Mouse (Mus musculus): ENCODE data around the gene Zim1. TPM values are rescaled to one million over a fixed set of nuclear protein-coding genes. Genes with fewer than 3 reads are reported as not detected.

Zim1 gene
- polyA plus RNA-seq, 1 experiment from 2014 or later: 0.12 TPM

- Histone ChIP-seq H3K4me3 (no peak overlapping the region), H3K4me1 (no peaks in the 10 kb centered on the region), H3K27me3 (ENCODE audit: poor library complexity, severe bottlenecking) (no peaks in the 10 kb centered on the region), H3K9me3 (peaks cover 63% of the 10 kb centered on the region), H3K27ac (no peak overlapping the region), H3K36me3 (replicated peaks) (no peaks in the 10 kb centered on the region)
- no peak for DNase-seq (ENCODE audit: extremely low spot score, low spot score)
- WGBS: 84% methylated on average over 4 of the region's 4 CpGs
Measured at GRCm38 (mm10) chr7:6636741-6637140, 59.5 kb downstream of the Zim1 start.

GRCm38 (mm10) chr7:6635831-6636230, 60.4 kb downstream of the Zim1 start:
- Histone ChIP-seq H3K4me1 (no peaks in the 10 kb centered on the region), H3K9me3 (peaks cover 65% of the 10 kb centered on the region), H3K27me3 (ENCODE audit: poor library complexity, severe bottlenecking) (no peaks in the 10 kb centered on the region), H3K4me3 (no peak overlapping the region), H3K36me3 (replicated peaks) (no peaks in the 10 kb centered on the region), H3K27ac (no peak overlapping the region)
- WGBS: 83% methylated on average over 3 of the region's 3 CpGs
- no peak for DNase-seq (ENCODE audit: extremely low spot score, low spot score)

Other genes with a start within 250 kb of the Zim1 start
- not detected in 2 replicates for gene Olfr1336, start 240.3 kb downstream of the Zim1 start, polyA plus RNA-seq (2016; fragmentation: Nextera tagmentation; extraction: Ambion mirVana)
- gene Olfr1346, start 229.3 kb downstream of the Zim1 start, polyA plus RNA-seq (2016; fragmentation: Nextera tagmentation; extraction: Ambion mirVana): not detected in 2 replicates
- not detected in 2 replicates for gene Olfr5, start 209.5 kb downstream of the Zim1 start, polyA plus RNA-seq (2016; fragmentation: Nextera tagmentation; extraction: Ambion mirVana)
- not detected in 2 replicates for gene Olfr1347, start 196.7 kb downstream of the Zim1 start, polyA plus RNA-seq (2016; fragmentation: Nextera tagmentation; extraction: Ambion mirVana)
- not detected in 2 replicates for gene Olfr1348, start 187.7 kb downstream of the Zim1 start, polyA plus RNA-seq (2016; fragmentation: Nextera tagmentation; extraction: Ambion mirVana)
- 0.04 and 0.12 TPM in 2 replicates for gene Olfr1349, start 173.5 kb downstream of the Zim1 start, polyA plus RNA-seq (2016; fragmentation: Nextera tagmentation; extraction: Ambion mirVana)
- gene Olfr1350, start 131.6 kb downstream of the Zim1 start, polyA plus RNA-seq (2016; fragmentation: Nextera tagmentation; extraction: Ambion mirVana): not detected in 2 replicates
- 89.4 and 101 TPM in 2 replicates for gene Peg3, start 34.0 kb upstream of the Zim1 start, polyA plus RNA-seq (2016; fragmentation: Nextera tagmentation; extraction: Ambion mirVana)
- gene Usp29, start 34.1 kb upstream of the Zim1 start, polyA plus RNA-seq (2016; fragmentation: Nextera tagmentation; extraction: Ambion mirVana): 7.4 and 7.9 TPM in 2 replicates